Mouse (Mus musculus) lung, postnatal 36 days (tissue): ENCODE data around the gene Iqsec1.

Experiments used
- DNase-seq: peaks from one replicate; pipeline ENCODE4 v3.0.0; 2022; ENCODE audit warnings: mixed read lengths

Iqsec1 gene

GRCm38 (mm10) chr6:90701391-90701790, 287.1 kb downstream of the Iqsec1 start:
- DNase-seq, result no peak

- no peak for DNase-seq
Observed at GRCm38 (mm10) chr6:90700737-90701136, 287.7 kb downstream of the Iqsec1 start.

- DNase-seq, result no peak
Observed at GRCm38 (mm10) chr6:90700068-90700467, 288.4 kb downstream of the Iqsec1 start.

GRCm38 (mm10) chr6:90698843-90699242, 289.6 kb downstream of the Iqsec1 start:
- no peak for DNase-seq

GRCm38 (mm10) chr6:90695754-90696153, 292.7 kb downstream of the Iqsec1 start:
- DNase-seq, result peak; percentile 34

GRCm38 (mm10) chr6:90692404-90692803, 296.1 kb downstream of the Iqsec1 start:
- no peak for DNase-seq

- no peak for DNase-seq
Observed at GRCm38 (mm10) chr6:90691935-90692334, 296.6 kb downstream of the Iqsec1 start.

GRCm38 (mm10) chr6:90689500-90689899, 299.0 kb downstream of the Iqsec1 start:
- no peak for DNase-seq

- no peak for DNase-seq
Observed at GRCm38 (mm10) chr6:90688742-90689141, 299.7 kb downstream of the Iqsec1 start.

GRCm38 (mm10) chr6:90688003-90688402, 300.5 kb downstream of the Iqsec1 start:
- DNase-seq, result no peak

- no peak for DNase-seq
Observed at GRCm38 (mm10) chr6:90686812-90687211, 301.7 kb downstream of the Iqsec1 start.

GRCm38 (mm10) chr6:90683831-90684532, 304.5 kb downstream of the Iqsec1 start:
- DNase-seq, result peak; percentile 27

- peak; percentile 47 for DNase-seq
Observed at GRCm38 (mm10) chr6:90680401-90680800, 308.1 kb downstream of the Iqsec1 start.

- peak; percentile 57 for DNase-seq
Observed at GRCm38 (mm10) chr6:90678759-90679158, 309.7 kb downstream of the Iqsec1 start.

- no peak for DNase-seq
Observed at GRCm38 (mm10) chr6:90668693-90669092, 319.8 kb downstream of the Iqsec1 start.

- DNase-seq, result peak; percentile 20
Observed at GRCm38 (mm10) chr6:90663736-90664135, 324.7 kb downstream of the Iqsec1 start.

GRCm38 (mm10) chr6:90662148-90662547, 326.3 kb downstream of the Iqsec1 start:
- no peak for DNase-seq

GRCm38 (mm10) chr6:90661029-90661399, 327.5 kb downstream of the Iqsec1 start:
- no peak for DNase-seq

GRCm38 (mm10) chr6:90660398-90661028, 328.0 kb downstream of the Iqsec1 start:
- DNase-seq, result peak; percentile 44

GRCm38 (mm10) chr6:90659913-90660312, 328.6 kb downstream of the Iqsec1 start:
- no peak for DNase-seq

- peak; percentile 53 for DNase-seq
Observed at GRCm38 (mm10) chr6:90656344-90656850, 332.1 kb downstream of the Iqsec1 start.

- DNase-seq, result peak; percentile 81
Observed at GRCm38 (mm10) chr6:90653736-90654135, 334.7 kb downstream of the Iqsec1 start.

- DNase-seq, result no peak
Observed at GRCm38 (mm10) chr6:90650634-90651033, 337.9 kb downstream of the Iqsec1 start.

GRCm38 (mm10) chr6:90649279-90649678, 339.2 kb downstream of the Iqsec1 start:
- DNase-seq, result no peak
